Mouse (Mus musculus): Measurements from ENCODE around the gene Tbc1d13. TPM values are rescaled to one million over a fixed set of nuclear protein-coding genes. Genes with fewer than 3 reads are reported as not detected.
"Not testable (repeated sequence)": the region's sequence is repeated elsewhere in the genome, so short reads cannot be mapped to it uniquely, and the experiment has no call there.

Tbc1d13 gene
- polyA plus RNA-seq, 1 experiment from 2014 or later = 8.2 TPM

DNA sequence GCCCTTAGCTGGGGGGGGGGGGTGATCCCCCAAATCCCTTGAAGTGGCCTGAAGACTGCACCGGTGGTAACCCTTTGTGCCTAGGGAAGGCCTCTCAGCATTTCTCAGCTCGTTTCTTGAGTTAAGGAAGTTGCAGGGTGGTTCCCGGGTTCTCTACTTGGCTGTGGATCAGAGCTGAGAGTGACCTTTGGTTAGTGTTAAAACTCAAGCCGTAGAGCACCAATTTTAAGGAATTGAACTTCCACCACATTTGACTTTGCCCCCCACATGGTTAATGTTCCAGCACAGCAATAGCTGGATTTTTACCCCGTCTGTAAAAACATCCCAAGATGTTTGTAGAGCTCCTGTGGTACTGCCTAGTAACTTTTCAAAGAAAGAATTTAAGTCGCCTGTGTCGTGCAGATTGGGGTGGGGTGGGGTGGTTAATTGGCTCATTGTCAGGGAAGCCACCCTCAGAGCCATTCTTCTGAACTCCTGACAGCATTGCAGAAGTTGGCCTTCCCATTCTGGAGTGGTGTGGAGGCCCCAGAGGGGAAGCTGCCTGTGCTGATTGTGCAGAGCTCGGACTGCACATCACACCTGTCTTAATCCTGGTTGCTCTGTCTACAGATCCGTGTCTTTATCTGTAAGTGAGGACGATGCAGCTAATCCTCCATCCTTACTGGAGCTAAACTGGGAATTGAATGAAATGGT, 1.5 kb downstream of the Tbc1d13 start:
- WGBS (ENCODE audit: insufficient replicate concordance) = 72% methylated on average over 10 of the region's 10 CpGs
- no peak overlapping the region for H3K27ac ChIP-seq (ENCODE audit: low read depth, low read length)

DNA sequence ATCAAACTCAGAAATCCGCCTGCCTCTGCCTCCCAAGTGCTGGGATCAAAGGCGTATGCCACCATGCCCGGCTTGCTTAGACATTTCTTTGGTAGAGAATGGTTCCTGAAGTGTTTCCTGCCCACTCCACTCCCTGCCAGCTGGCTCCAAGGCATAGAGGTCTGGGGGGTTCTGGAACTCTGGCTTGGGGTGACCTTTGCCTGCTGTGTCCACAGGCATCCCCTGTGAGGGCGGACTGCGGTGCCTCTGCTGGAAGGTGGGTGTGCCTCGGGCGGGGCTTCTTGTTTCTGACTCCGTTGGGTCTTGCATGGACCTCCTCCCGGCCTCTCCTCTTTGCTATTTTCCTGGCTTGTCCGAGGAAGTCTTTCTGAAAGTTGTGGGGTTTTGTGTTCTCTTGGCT, 2.9 kb downstream of the Tbc1d13 start:
- H3K9ac ChIP-seq (ENCODE audit: low read depth, low read length) = no peak overlapping the region
- WGBS (ENCODE audit: insufficient replicate concordance) = 82% methylated on average over 10 of the region's 10 CpGs
- no peak for ATAC-seq (replicated peaks; ENCODE audit: insufficient number of reproducible peaks, low FRiP score, low TSS enrichment)
- no peaks in the 10 kb centered on the region for H3K27me3 ChIP-seq (ENCODE audit: control insufficient read depth, insufficient read depth, low read length)
- H3K4me3 ChIP-seq (ENCODE audit: low read depth, low read length) = no peak overlapping the region
- no peak overlapping the region for H3K27ac ChIP-seq (ENCODE audit: low read depth, low read length)
- peaks cover 13% of the 10 kb centered on the region for H3K4me1 ChIP-seq (ENCODE audit: control insufficient read depth, insufficient read depth, low read length)
- peaks cover 15% of the 10 kb centered on the region for H3K36me3 ChIP-seq (ENCODE audit: control insufficient read depth, insufficient read depth, low read length)
- H3K4me2 ChIP-seq = no peak overlapping the region
- H3K9me3 ChIP-seq (replicated peaks; ENCODE audit: control insufficient read depth, low read length) = no peaks in the 10 kb centered on the region

More for the DNA sequence above, 1.5 kb downstream of the Tbc1d13 start:
- Histone ChIP-seq H3K9ac (ENCODE audit: low read depth, low read length) (peak overlapping the region; percentile 89), H3K36me3 (ENCODE audit: control insufficient read depth, insufficient read depth, low read length) (peaks cover 10% of the 10 kb centered on the region), H3K4me2 (peak overlapping the region; percentile 96), H3K9me3 (replicated peaks; ENCODE audit: control insufficient read depth, low read length) (no peaks in the 10 kb centered on the region), H3K27me3 (ENCODE audit: control insufficient read depth, insufficient read depth, low read length) (no peaks in the 10 kb centered on the region), H3K4me1 (ENCODE audit: control insufficient read depth, insufficient read depth, low read length) (peaks cover 13% of the 10 kb centered on the region), H3K4me3 (ENCODE audit: low read depth, low read length) (peak overlapping the region; percentile 92)
- ATAC-seq (replicated peaks; ENCODE audit: insufficient number of reproducible peaks, low FRiP score, low TSS enrichment) = no peak

DNA sequence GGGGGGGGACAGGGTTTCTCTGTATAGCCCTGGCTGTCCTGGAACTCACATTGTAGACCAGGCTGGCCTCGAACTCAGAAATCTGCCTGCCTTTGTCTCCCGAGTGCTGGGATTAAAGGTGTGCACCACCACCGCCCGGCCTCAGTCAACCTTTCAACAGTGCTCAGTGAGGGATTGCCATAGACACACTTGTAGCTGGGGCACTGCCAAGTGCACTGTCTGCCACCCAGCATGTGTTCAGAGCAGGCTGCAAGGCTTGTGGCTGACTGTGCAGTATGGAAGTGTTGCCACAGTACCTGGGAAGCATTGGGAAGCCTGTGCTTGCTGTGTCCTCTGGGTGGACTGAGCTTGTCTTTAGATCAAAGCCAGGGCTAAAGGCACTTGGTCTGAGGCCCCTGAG, 6.5 kb downstream of the Tbc1d13 start:
- H3K27ac ChIP-seq (ENCODE audit: low read depth, low read length); H3K4me3 ChIP-seq (ENCODE audit: low read depth, low read length); H3K9ac ChIP-seq (ENCODE audit: low read depth, low read length); H3K27me3 ChIP-seq (ENCODE audit: control insufficient read depth, insufficient read depth, low read length); ATAC-seq (replicated peaks; ENCODE audit: insufficient number of reproducible peaks, low FRiP score, low TSS enrichment); H3K4me2 ChIP-seq; H3K9me3 ChIP-seq (replicated peaks; ENCODE audit: control insufficient read depth, low read length); H3K4me1 ChIP-seq (ENCODE audit: control insufficient read depth, insufficient read depth, low read length): not testable (repeated sequence)
- H3K36me3 ChIP-seq (ENCODE audit: control insufficient read depth, insufficient read depth, low read length) = peaks cover 24% of the 10 kb centered on the region
- 86% methylated on average over 4 of the region's 4 CpGs for WGBS (ENCODE audit: insufficient replicate concordance)

DNA sequence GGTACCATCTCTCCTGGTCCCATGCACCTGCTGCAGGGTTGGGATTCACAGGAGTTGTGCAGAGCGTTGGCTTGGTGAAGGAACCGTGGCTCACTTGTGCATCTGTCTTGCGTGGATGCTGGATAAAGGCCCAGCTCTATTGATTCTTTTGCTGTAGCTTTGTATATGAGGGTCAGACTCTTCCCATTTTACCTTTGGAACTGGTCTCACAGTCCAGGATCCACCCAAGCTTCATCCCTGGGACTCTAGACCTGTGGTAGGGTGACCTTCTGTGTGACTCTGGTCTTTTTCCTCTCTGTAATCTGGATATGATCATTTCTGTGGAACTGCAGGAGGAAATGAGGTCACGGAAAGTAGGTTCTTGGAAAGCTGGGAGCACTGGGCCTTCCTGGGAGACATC, 10.9 kb downstream of the Tbc1d13 start:
- WGBS (ENCODE audit: insufficient replicate concordance) = 93% methylated on average over 4 of the region's 4 CpGs
- Histone ChIP-seq H3K4me1 (ENCODE audit: control insufficient read depth, insufficient read depth, low read length) (no peaks in the 10 kb centered on the region), H3K4me2 (no peak overlapping the region), H3K9me3 (replicated peaks; ENCODE audit: control insufficient read depth, low read length) (no peaks in the 10 kb centered on the region), H3K27me3 (ENCODE audit: control insufficient read depth, insufficient read depth, low read length) (no peaks in the 10 kb centered on the region), H3K9ac (ENCODE audit: low read depth, low read length) (no peak overlapping the region), H3K27ac (ENCODE audit: low read depth, low read length) (no peak overlapping the region), H3K4me3 (ENCODE audit: low read depth, low read length) (no peak overlapping the region), H3K36me3 (ENCODE audit: control insufficient read depth, insufficient read depth, low read length) (peaks cover 33% of the 10 kb centered on the region)
- no peak for ATAC-seq (replicated peaks; ENCODE audit: insufficient number of reproducible peaks, low FRiP score, low TSS enrichment)

DNA sequence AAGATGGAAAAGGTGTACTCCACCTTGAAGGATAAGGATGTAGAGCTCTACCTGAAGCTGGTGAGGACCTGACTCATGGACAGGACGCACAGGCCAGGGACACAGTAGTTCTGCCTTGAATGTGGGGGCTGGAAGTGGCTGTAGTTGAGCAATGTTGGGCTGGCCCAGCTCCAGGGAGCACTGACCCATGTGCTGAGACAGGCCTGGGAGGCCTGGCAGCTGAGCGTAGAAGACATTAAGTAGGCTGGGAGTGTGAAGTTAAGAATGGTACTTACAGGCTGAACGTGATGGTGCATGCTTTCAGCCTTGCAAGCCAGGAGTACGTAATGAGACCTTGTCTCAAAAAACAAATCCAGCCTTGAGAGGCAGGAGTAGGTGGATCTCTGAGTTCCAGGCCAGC, 13.9 kb downstream of the Tbc1d13 start:
- Histone ChIP-seq H3K27me3 (ENCODE audit: control insufficient read depth, insufficient read depth, low read length) (no peaks in the 10 kb centered on the region), H3K36me3 (ENCODE audit: control insufficient read depth, insufficient read depth, low read length) (peaks cover 31% of the 10 kb centered on the region), H3K9me3 (replicated peaks; ENCODE audit: control insufficient read depth, low read length) (no peaks in the 10 kb centered on the region), H3K4me1 (ENCODE audit: control insufficient read depth, insufficient read depth, low read length) (no peaks in the 10 kb centered on the region), H3K4me2 (no peak overlapping the region), H3K9ac (ENCODE audit: low read depth, low read length) (no peak overlapping the region), H3K27ac (ENCODE audit: low read depth, low read length) (no peak overlapping the region), H3K4me3 (ENCODE audit: low read depth, low read length) (no peak overlapping the region)
- ATAC-seq (replicated peaks; ENCODE audit: insufficient number of reproducible peaks, low FRiP score, low TSS enrichment) = no peak
- 91% methylated on average over 4 of the region's 4 CpGs for WGBS (ENCODE audit: insufficient replicate concordance)

DNA sequence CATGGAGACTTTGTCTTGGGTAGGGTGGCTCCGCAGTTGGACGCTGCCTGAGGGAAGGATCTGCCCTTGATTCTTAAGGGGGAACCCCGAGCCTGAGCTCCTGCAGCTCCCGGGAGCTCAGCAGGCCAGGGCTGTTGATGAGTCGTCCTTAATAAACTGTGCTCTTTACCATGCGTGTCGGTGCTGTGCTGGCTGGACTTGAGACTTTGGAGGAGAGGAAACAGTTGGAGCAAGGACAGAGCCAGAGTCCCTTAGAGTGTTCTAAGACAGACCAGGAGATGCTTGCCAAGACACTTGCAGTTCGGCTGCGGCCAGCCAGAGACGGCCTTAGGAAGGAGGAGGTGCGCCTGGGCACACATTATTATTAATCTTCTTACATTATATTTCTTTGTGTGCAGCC, 18.3 kb downstream of the Tbc1d13 start:
- Histone ChIP-seq H3K4me3 (ENCODE audit: low read depth, low read length) (no peak overlapping the region), H3K4me1 (ENCODE audit: control insufficient read depth, insufficient read depth, low read length) (no peaks in the 10 kb centered on the region), H3K4me2 (no peak overlapping the region), H3K9ac (ENCODE audit: low read depth, low read length) (no peak overlapping the region), H3K27me3 (ENCODE audit: control insufficient read depth, insufficient read depth, low read length) (no peaks in the 10 kb centered on the region), H3K9me3 (replicated peaks; ENCODE audit: control insufficient read depth, low read length) (no peaks in the 10 kb centered on the region), H3K36me3 (ENCODE audit: control insufficient read depth, insufficient read depth, low read length) (peaks cover 18% of the 10 kb centered on the region), H3K27ac (ENCODE audit: low read depth, low read length) (no peak overlapping the region)
- no peak for ATAC-seq (replicated peaks; ENCODE audit: insufficient number of reproducible peaks, low FRiP score, low TSS enrichment)
- WGBS (ENCODE audit: insufficient replicate concordance) = 88% methylated on average over 11 of the region's 11 CpGs

DNA sequence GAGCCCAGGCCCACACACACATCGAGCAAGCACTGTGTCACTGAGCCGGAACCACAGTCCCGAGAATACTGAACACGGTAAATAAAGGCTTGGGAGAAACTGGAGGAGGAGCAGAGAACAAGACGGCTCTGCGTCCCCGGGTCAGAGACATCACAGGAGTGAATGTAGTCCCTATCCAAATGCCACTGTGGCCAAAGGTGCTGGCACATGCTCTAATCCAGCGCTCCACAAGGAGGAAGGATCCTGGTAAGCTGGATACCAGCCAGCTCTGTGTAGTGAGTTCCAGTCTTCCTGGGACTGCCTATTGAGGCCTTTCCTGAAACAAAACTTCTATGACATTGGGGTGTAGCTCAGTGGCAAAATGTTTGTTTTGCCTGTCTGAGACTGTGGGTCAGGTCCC, 19.1 kb downstream of the Tbc1d13 start:
- Histone ChIP-seq H3K27me3 (ENCODE audit: control insufficient read depth, insufficient read depth, low read length) (no peaks in the 10 kb centered on the region), H3K9me3 (replicated peaks; ENCODE audit: control insufficient read depth, low read length) (no peaks in the 10 kb centered on the region), H3K4me2 (no peak overlapping the region), H3K4me3 (ENCODE audit: low read depth, low read length) (no peak overlapping the region), H3K27ac (ENCODE audit: low read depth, low read length) (no peak overlapping the region), H3K36me3 (ENCODE audit: control insufficient read depth, insufficient read depth, low read length) (peaks cover 11% of the 10 kb centered on the region), H3K4me1 (ENCODE audit: control insufficient read depth, insufficient read depth, low read length) (no peaks in the 10 kb centered on the region), H3K9ac (ENCODE audit: low read depth, low read length) (no peak overlapping the region)
- WGBS (ENCODE audit: insufficient replicate concordance) = 79% methylated on average over 8 of the region's 8 CpGs
- ATAC-seq (replicated peaks; ENCODE audit: insufficient number of reproducible peaks, low FRiP score, low TSS enrichment) = no peak

DNA sequence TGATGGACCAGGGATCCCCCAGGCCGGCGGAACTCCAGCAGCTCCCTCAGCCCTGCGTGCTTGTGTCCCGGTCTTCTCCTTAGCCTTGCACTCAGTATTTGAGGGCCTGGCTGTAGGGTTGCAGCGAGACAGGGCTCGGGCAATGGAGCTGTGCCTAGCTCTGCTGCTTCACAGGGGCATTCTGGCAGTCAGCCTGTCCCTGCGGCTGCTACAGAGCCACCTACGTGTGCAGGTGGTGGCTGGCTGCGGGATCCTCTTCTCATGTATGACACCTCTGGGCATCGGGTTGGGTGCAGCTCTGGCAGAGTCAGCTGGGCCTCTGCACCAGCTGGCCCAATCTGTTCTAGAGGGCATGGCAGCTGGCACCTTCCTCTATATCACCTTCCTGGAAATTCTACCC, 26.3 kb downstream of the Tbc1d13 start:
- not testable (repeated sequence) for H3K27ac ChIP-seq (ENCODE audit: low read depth, low read length); H3K36me3 ChIP-seq (ENCODE audit: control insufficient read depth, insufficient read depth, low read length); H3K27me3 ChIP-seq (ENCODE audit: control insufficient read depth, insufficient read depth, low read length); ATAC-seq (replicated peaks; ENCODE audit: insufficient number of reproducible peaks, low FRiP score, low TSS enrichment); H3K4me2 ChIP-seq; H3K4me1 ChIP-seq (ENCODE audit: control insufficient read depth, insufficient read depth, low read length); H3K9me3 ChIP-seq (replicated peaks; ENCODE audit: control insufficient read depth, low read length); H3K4me3 ChIP-seq (ENCODE audit: low read depth, low read length); H3K9ac ChIP-seq (ENCODE audit: low read depth, low read length)
- WGBS (ENCODE audit: insufficient replicate concordance) = 73% methylated on average over 6 of the region's 10 CpGs

DNA sequence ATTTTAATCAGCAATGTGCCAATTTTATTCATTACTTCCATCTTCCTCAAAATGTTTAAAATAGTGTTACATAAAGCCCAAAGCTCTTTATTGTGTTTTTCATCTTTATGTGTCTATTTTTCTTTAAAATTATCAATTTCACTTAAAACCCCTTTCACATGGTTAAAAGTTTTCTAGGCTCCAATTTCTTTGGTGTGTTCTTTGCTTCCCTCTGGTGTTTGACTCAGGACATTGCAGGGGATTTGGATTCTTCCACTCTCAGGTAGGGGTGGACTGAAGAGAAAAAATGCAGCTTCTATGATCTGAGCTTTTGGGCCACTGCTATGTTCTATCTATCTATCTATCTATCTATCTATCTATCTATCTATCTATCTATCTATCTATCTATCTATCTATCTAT, 28.3 kb downstream of the Tbc1d13 start:
- peaks cover 11% of the 10 kb centered on the region for H3K9me3 ChIP-seq (replicated peaks; ENCODE audit: control insufficient read depth, low read length)
- no peaks in the 10 kb centered on the region for H3K36me3 ChIP-seq (ENCODE audit: control insufficient read depth, insufficient read depth, low read length)
- no peaks in the 10 kb centered on the region for H3K4me1 ChIP-seq (ENCODE audit: control insufficient read depth, insufficient read depth, low read length)
- no peak overlapping the region for H3K27ac ChIP-seq (ENCODE audit: low read depth, low read length)
- no peak overlapping the region for H3K9ac ChIP-seq (ENCODE audit: low read depth, low read length)
- no peak for ATAC-seq (replicated peaks; ENCODE audit: insufficient number of reproducible peaks, low FRiP score, low TSS enrichment)
- H3K4me2 ChIP-seq = no peak overlapping the region
- no peak overlapping the region for H3K4me3 ChIP-seq (ENCODE audit: low read depth, low read length)
- H3K27me3 ChIP-seq (ENCODE audit: control insufficient read depth, insufficient read depth, low read length) = no peaks in the 10 kb centered on the region
